Comparison of ENCODE assay signal across 18 mouse cellular contexts in genomic region chr16:35033809-35034577, GRCm38 (mm10). TPM values are rescaled to one million over a fixed set of nuclear protein-coding genes. Genes with fewer than 3 reads are reported as not detected.
DNase-seq lines count a peak whose midpoint lies in the region; ATAC-seq and TF ChIP-seq lines count a peak whose summit lies in the region.
"Had no signal": no experiment of that assay in that cellular context is flagged by ENCODE, and none has a peak within 500 bp of the region (broad histone marks: within the 10 kb centered on the region; RNA-seq: fewer than 3 reads in every experiment).

No protein-coding gene starts in this region.

- H3K9me3 ChIP-seq in limb, embryonic 14.5 days (ENCODE audit: control insufficient read depth, low read length): no peaks in the 10 kb centered on the region
- H3K9me3 ChIP-seq in limb, embryonic 10.5 days (replicated peaks): no peaks in the 10 kb centered on the region
- no peaks in the 10 kb centered on the region for H3K9me3 ChIP-seq in stomach, postnatal 0 days (ENCODE audit: control insufficient read depth, low read length)
- H3K9me3 ChIP-seq: heart, embryonic 12.5 days; limb, embryonic 12.5 days; midbrain, embryonic 12.5 days; neural tube, embryonic 15.5 days had no signal

- no peaks in the 10 kb centered on the region for H3K4me1 ChIP-seq in limb, embryonic 14.5 days (ENCODE audit: control insufficient read depth, insufficient read depth, low read length)
- peaks cover 7% of the 10 kb centered on the region for H3K4me1 ChIP-seq in limb, embryonic 10.5 days
- no peaks in the 10 kb centered on the region for H3K4me1 ChIP-seq in stomach, postnatal 0 days (replicated peaks; ENCODE audit: control insufficient read depth, insufficient read depth)

- H3K4me2 ChIP-seq in limb, embryonic 14.5 days (replicated peaks; ENCODE audit: low read depth, low read length, severe bottlenecking): no peak overlapping the region
- no peak overlapping the region for H3K4me2 ChIP-seq in stomach, postnatal 0 days (replicated peaks; ENCODE audit: low read depth)
- H3K4me2 ChIP-seq: heart, embryonic 12.5 days; limb, embryonic 12.5 days; midbrain, embryonic 12.5 days; neural tube, embryonic 15.5 days had no signal

- no peak overlapping the region for H3K27ac ChIP-seq in limb, embryonic 14.5 days (replicated peaks; ENCODE audit: low read depth, low read length)
- H3K27ac ChIP-seq in limb, embryonic 10.5 days: no peak overlapping the region
- peak overlapping the region; percentile 74 for H3K27ac ChIP-seq in stomach, postnatal 0 days (replicated peaks)
- H3K27ac ChIP-seq: limb, embryonic 12.5 days; midbrain, embryonic 12.5 days; neural tube, embryonic 15.5 days had no signal

- no peak overlapping the region for H3K4me3 ChIP-seq in limb, embryonic 14.5 days (replicated peaks; ENCODE audit: low read length)
- H3K4me3 ChIP-seq in limb, embryonic 10.5 days: no peak overlapping the region
- H3K4me3 ChIP-seq in stomach, postnatal 0 days (ENCODE audit: low read depth, low read length): no peak overlapping the region
- H3K4me3 ChIP-seq: heart, embryonic 12.5 days; limb, embryonic 12.5 days; midbrain, embryonic 12.5 days; neural tube, embryonic 15.5 days had no signal

- H3K36me3 ChIP-seq in limb, embryonic 14.5 days (ENCODE audit: control insufficient read depth, insufficient read depth, low read length): peaks cover 27% of the 10 kb centered on the region
- peaks cover 46% of the 10 kb centered on the region for H3K36me3 ChIP-seq in limb, embryonic 10.5 days
- no peaks in the 10 kb centered on the region for H3K36me3 ChIP-seq in stomach, postnatal 0 days (ENCODE audit: control insufficient read depth, insufficient read depth, low read length)

- ATAC-seq in limb, embryonic 14.5 days (ENCODE audit: low FRiP score, low read depth): no peak
- ATAC-seq in stomach, postnatal 0 days (ENCODE audit: low FRiP score, low TSS enrichment): peak; percentile 60; the same call in 1 of the 2 replicates
- ATAC-seq: forebrain, embryonic 14.5 days had no signal

- H3K27me3 ChIP-seq in limb, embryonic 14.5 days (ENCODE audit: control insufficient read depth, insufficient read depth, low read length): no peaks in the 10 kb centered on the region
- no peaks in the 10 kb centered on the region for H3K27me3 ChIP-seq in limb, embryonic 10.5 days (ENCODE audit: low read depth, poor library complexity, severe bottlenecking)
- H3K27me3 ChIP-seq in stomach, postnatal 0 days (ENCODE audit: control insufficient read depth, insufficient read depth, low read length): no peaks in the 10 kb centered on the region
- H3K27me3 ChIP-seq: heart, embryonic 12.5 days; limb, embryonic 12.5 days; midbrain, embryonic 12.5 days; neural tube, embryonic 15.5 days had no signal

- DNase-seq in frontal cortex, adult 2 months (ENCODE audit: extremely low spot score in 1 of 2, low spot score in 1 of 2): peak; percentile 33 to 37
- no peak for DNase-seq in frontal cortex, postnatal 10 days (ENCODE audit: low spot score in 2 of 2)
- peak; percentile 31 for DNase-seq in limb, embryonic 14.5 days (ENCODE audit: low spot score)
- no peak for DNase-seq in limb, embryonic 10.5 days (ENCODE audit: low spot score)
- peak; percentile 29 to 31 for DNase-seq in urinary bladder, postnatal 36 days (ENCODE audit: low spot score in 2 of 2)
- DNase-seq in urinary bladder, adult 18-20 months (ENCODE audit: low spot score in 2 of 2): no peak
- DNase-seq in stomach, postnatal 0 days (ENCODE audit: low spot score): no peak
- no peak for DNase-seq in lung, postnatal 4 days
- DNase-seq: cerebellum, postnatal 14 days; gastrocnemius, postnatal 25 days; heart, postnatal 36 days; lung, postnatal 10 days; thymus, postnatal 4 days had no signal

- WGBS in limb, embryonic 14.5 days: 68% methylated on average over 8 of the region's 8 CpGs
- 81% methylated on average over 8 of the region's 8 CpGs for WGBS in limb, embryonic 10.5 days
- WGBS in stomach, postnatal 0 days: 46% methylated on average over 8 of the region's 8 CpGs

- no peak overlapping the region for H3K9ac ChIP-seq in limb, embryonic 14.5 days (ENCODE audit: low read depth, low read length, severe bottlenecking)
- no peak overlapping the region for H3K9ac ChIP-seq in stomach, postnatal 0 days (ENCODE audit: low read length)
- H3K9ac ChIP-seq: heart, embryonic 12.5 days; limb, embryonic 12.5 days; midbrain, embryonic 12.5 days; neural tube, embryonic 15.5 days had no signal

- no peak for TF ChIP-seq POLR2A in limb, embryonic 14.5 days (IDR thresholded peaks at IDR 0.05; ENCODE audit: borderline replicate concordance, extremely low read depth, insufficient read depth, insufficient read length)

- no peak for TF ChIP-seq EP300 in stomach, postnatal 0 days (optimal IDR thresholded peaks at IDR 0.05)

- no peak for TF ChIP-seq CTCF in stomach, postnatal 0 days (IDR thresholded peaks at IDR 0.05; ENCODE audit: low read depth)

RNA-seq across cellular contexts. Expression of gene Hacd2, which starts 11.8 kb away (rescaled TPM):
- 34.0 and 44.7 TPM in 2 replicates for polyA plus RNA-seq in frontal cortex, adult 2 months (2012; rRNA removed)
- polyA plus RNA-seq in limb, embryonic 14.5 days (2012; rRNA removed): 33.3 and 52.8 TPM in 2 replicates
- polyA plus RNA-seq in limb, embryonic 14.5 days (2014; fragmentation: Nextera tagmentation; extraction: Ambion mirVana): 62.2 TPM in 2 replicates
- polyA plus RNA-seq in limb, embryonic 10.5 days (2016; fragmentation: Nextera tagmentation; extraction: Ambion mirVana): 67.0 and 73.4 TPM in 2 replicates
- 99.6 and 107 TPM in 2 replicates for polyA plus RNA-seq in stomach, postnatal 0 days (2015; fragmentation: Nextera tagmentation; extraction: Ambion mirVana)

Comparison
In these comparisons a context has a peak if more than half of its experiments do, and no peak if none do; other contexts are left out.
1. DNase-seq: peak in frontal cortex, adult 2 months (2 of 2), limb, embryonic 14.5 days (single experiment) and urinary bladder, postnatal 36 days (2 of 2); none in frontal cortex, postnatal 10 days (0 of 2), limb, embryonic 10.5 days (single experiment), urinary bladder, adult 18-20 months (0 of 2), stomach, postnatal 0 days (single experiment) and lung, postnatal 4 days (0 of 2).